20 mouse cellular contexts compared by ENCODE assay signal in genomic region chr5:22519708-22520107, GRCm38 (mm10). TPM values are rescaled to one million over a fixed set of nuclear protein-coding genes. Genes with fewer than 3 reads are reported as not detected.
DNase-seq lines count a peak whose midpoint lies in the region; ATAC-seq and TF ChIP-seq lines count a peak whose summit lies in the region.
"Had no signal": no experiment of that assay in that cellular context is flagged by ENCODE, and none has a peak within 500 bp of the region (broad histone marks: within the 10 kb centered on the region; RNA-seq: fewer than 3 reads in every experiment).

No protein-coding gene starts in this region.

- in situ Hi-C loops in CH12.LX (cut with MboI; ENCODE audit: low pct_ligation_motif_present, low pct_unique_long_range_greater_than_20kb, low sequenced_read_pairs) = no loop called here

- DNase-seq in CH12.LX (ENCODE audit: extremely low read depth) = peak; percentile 49
- DNase-seq in heart, postnatal 36 days = no peak
- no peak for DNase-seq in adrenal gland, adult 2 months
- no peak for DNase-seq in gastrocnemius, adult 8-10 months (ENCODE audit: low spot score in 2 of 2)
- DNase-seq: adrenal gland, adult 8-10 months; adrenal gland, postnatal 14 days; adrenal gland, postnatal 36 days; B cell, adult 2 months; cerebellum, adult 11-12 months; cerebellum, adult 2 months; cerebellum, adult 9-10 months; cerebellum, postnatal 10 days; cerebellum, postnatal 25 days; forebrain, postnatal 0 days had no signal

- TF ChIP-seq POLR2A in CH12.LX (IDR thresholded peaks at IDR 0.05; ENCODE audit: low read depth, low read length) = no peak

- TF ChIP-seq RAD21 in CH12.LX (IDR thresholded peaks at IDR 0.05; ENCODE audit: low read depth, low read length) = no peak

- H3K79me2 ChIP-seq in CH12.LX (replicated peaks; ENCODE audit: control insufficient read depth, extremely low read depth, insufficient read depth, poor library complexity, severe bottlenecking) = no peaks in the 10 kb centered on the region

- H3K4me1 ChIP-seq in CH12.LX (ENCODE audit: control insufficient read depth in 1 of 2, insufficient read depth in 2 of 2) = peaks cover 5 to 16% of the 10 kb centered on the region in 2 experiments
- H3K4me1 ChIP-seq: embryonic facial prominence, embryonic 10.5 days; embryonic facial prominence, embryonic 12.5 days; forebrain, embryonic 15.5 days had no signal

- no peak overlapping the region for H3K9ac ChIP-seq in CH12.LX (ENCODE audit: insufficient read depth, low read depth)
- H3K9ac ChIP-seq: embryonic facial prominence, embryonic 12.5 days; forebrain, embryonic 13.5 days; forebrain, embryonic 15.5 days; forebrain, postnatal 0 days had no signal

- intact Hi-C loops in heart, postnatal 36 days (cut with DNase I) = no loop called here

- H3K4me2 ChIP-seq in CH12.LX (ENCODE audit: insufficient read depth, low read depth, poor library complexity, severe bottlenecking) = no peak overlapping the region
- H3K4me2 ChIP-seq: embryonic facial prominence, embryonic 12.5 days; forebrain, embryonic 13.5 days; forebrain, embryonic 15.5 days had no signal

- no peaks in the 10 kb centered on the region for H3K27me3 ChIP-seq in CH12.LX (replicated peaks)
- H3K27me3 ChIP-seq: embryonic facial prominence, embryonic 12.5 days; forebrain, embryonic 13.5 days; forebrain, embryonic 15.5 days had no signal

- TF ChIP-seq CTCF in CH12.LX (conservative IDR thresholded peaks at IDR 0.05 in 1 of 2, IDR thresholded peaks at IDR 0.05 in 1 of 2; ENCODE audit: low read depth in 2 of 2, low read length in 2 of 2) = no peak

- peaks cover 12 to 58% of the 10 kb centered on the region in 2 experiments for H3K36me3 ChIP-seq in CH12.LX (replicated peaks in 1 of 2; ENCODE audit: control insufficient read depth in 1 of 2, insufficient read depth in 1 of 2, low read length in 1 of 2)

- peak overlapping the region; percentile 61 for H3K27ac ChIP-seq in CH12.LX (ENCODE audit: insufficient read depth, low read depth)
- H3K27ac ChIP-seq: embryonic facial prominence, embryonic 10.5 days; embryonic facial prominence, embryonic 12.5 days; forebrain, embryonic 13.5 days; forebrain, embryonic 15.5 days had no signal

- peak; percentile 52; the same call in 1 of the 2 replicates for ATAC-seq in megakaryocyte, adult 5-6 weeks (ENCODE audit: poor library complexity, severe bottlenecking)
- ATAC-seq: CD4-positive, CD25-positive, alpha-beta regulatory T cell, adult 4 months; forebrain, embryonic 13.5 days; forebrain, embryonic 15.5 days; forebrain, postnatal 0 days had no signal

- peak; percentile 87 for TF ChIP-seq EP300 in CH12.LX (IDR thresholded peaks at IDR 0.05; ENCODE audit: low read length)

- dilution Hi-C loops in CH12.LX (cut with MboI; ENCODE audit: extremely low pct_ligation_motif_present, extremely low pct_unique_long_range_greater_than_20kb, low sequenced_read_pairs) = no loop called here

- no peaks in the 10 kb centered on the region for H3K9me3 ChIP-seq in CH12.LX (replicated peaks; ENCODE audit: low read length)
- H3K9me3 ChIP-seq: embryonic facial prominence, embryonic 10.5 days; embryonic facial prominence, embryonic 12.5 days; forebrain, embryonic 13.5 days; forebrain, embryonic 15.5 days had no signal

- H3K4me3 ChIP-seq in CH12.LX (replicated peaks in 1 of 3; ENCODE audit: low read depth in 2 of 3, low read length in 2 of 3, poor library complexity in 1 of 3) = no peak overlapping the region
- H3K4me3 ChIP-seq: embryonic facial prominence, embryonic 10.5 days; embryonic facial prominence, embryonic 12.5 days; forebrain, embryonic 13.5 days; forebrain, embryonic 15.5 days had no signal

TF ChIP-seq in CH12.LX, 34 proteins besides CTCF, POLR2A, EP300 and RAD21:
- no peak for TF ChIP-seq UBTF (IDR thresholded peaks at IDR 0.05; ENCODE audit: low read depth, low read length)
- TF ChIP-seq JUND (conservative IDR thresholded peaks at IDR 0.05; ENCODE audit: low read depth, low read length) = peak; percentile 70
- peak; percentile 8; the same call in 1 of the 2 replicates for TF ChIP-seq JUN (IDR thresholded peaks at IDR 0.05; ENCODE audit: insufficient read depth, low read depth, low read length)
- TF ChIP-seq IRF4 (IDR thresholded peaks at IDR 0.05; ENCODE audit: low read depth, low read length) = peak; percentile 91
TF ChIP-seq in CH12.LX: peak in this region for 3.

RNA-seq across cellular contexts. Expression of gene Orc5, which starts 30.5 kb away (rescaled TPM):
- total RNA-seq in CH12.LX (2012; rRNA removed) (24.1 and 27.4 TPM in 2 replicates), CH12.LX (2014; rRNA removed) (74.5 and 76.5 TPM in 2 replicates)
- polyA plus RNA-seq in CH12.LX (2012; ENCODE audit: insufficient read length, low read depth) = 42.3 and 47.8 TPM in 2 replicates
- 18.6 and 22.5 TPM in 2 replicates for total RNA-seq in megakaryocyte, adult 5-6 weeks (2015)
- total RNA-seq in megakaryocyte, adult 5-6 weeks (2017) = 15.1 and 17.3 TPM in 2 replicates
- 1 to 10 TPM; 7.5 to 8.6 TPM for total RNA-seq in heart, postnatal 36 days (2021)
- total RNA-seq in adrenal gland, adult 2 months (2021) = 10 to 100 TPM; 15.2 to 17.1 TPM
- 0.61 and 1.7 TPM in 2 replicates for polyA plus RNA-seq in adrenal gland, adult 2 months (2012; rRNA removed)
- total RNA-seq in gastrocnemius, adult 8-10 months (2022) = 1 to 10 TPM; 6.1 to 9.1 (median 8.5) TPM
